Mouse (Mus musculus) thymus, adult 18-20 months (tissue): ENCODE results near the gene Grik3.

Experiments
- DNase-seq, 2 experiments: peaks; one replicate each; pipeline ENCODE4 v3.0.0; 2022; ENCODE audit warnings: mixed read lengths in 2 of 2

Gene Grik3

DNA sequence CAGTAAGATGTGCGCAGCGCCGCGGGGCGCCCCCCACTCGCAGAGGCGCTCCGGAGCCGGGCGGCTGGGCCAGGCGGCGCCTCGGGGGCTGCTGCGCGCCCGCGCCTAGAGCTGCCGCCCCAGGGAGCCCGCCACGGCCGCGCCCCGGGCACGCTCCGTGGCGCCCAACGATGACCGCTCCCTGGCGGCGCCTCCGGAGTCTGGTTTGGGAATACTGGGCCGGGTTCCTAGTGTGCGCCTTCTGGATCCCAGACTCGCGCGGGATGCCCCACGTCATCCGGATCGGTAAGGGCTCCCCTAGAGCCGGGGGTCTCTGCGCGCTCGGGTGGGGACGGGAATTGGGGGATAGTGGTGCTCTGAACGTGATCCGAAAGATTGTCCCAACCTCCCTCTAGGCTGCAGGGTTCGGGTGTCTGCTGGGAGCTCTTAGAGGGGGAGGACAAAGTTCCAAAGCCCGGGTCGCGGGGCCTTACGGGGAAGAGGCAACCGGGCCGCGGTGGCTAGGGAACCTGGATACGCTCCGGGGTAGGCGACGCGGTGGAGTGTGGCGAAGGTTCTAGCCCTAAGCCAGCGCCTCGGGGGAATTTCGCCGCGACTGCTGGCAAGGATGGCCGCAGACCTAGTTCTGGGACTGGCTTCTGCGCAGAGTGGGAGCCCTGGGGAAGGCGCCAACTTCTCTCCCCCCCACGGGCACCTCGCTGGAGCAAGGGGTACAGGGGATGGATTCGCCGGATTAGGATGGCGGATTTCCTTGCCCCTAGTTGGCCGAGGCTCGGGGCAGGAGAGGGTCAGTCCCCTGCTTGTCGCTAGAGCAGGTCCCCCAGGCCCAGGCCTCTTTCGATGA lies at the start of gene Grik3:
Gene Grik3 (plus strand): TSS at position 40 of the 844 bp plus-strand sequence.
- no peak for DNase-seq

GRCm38 (mm10) chr4:125441821-125442220 lies 48.7 kb upstream of the Grik3 start:
- no peak for DNase-seq

DNA sequence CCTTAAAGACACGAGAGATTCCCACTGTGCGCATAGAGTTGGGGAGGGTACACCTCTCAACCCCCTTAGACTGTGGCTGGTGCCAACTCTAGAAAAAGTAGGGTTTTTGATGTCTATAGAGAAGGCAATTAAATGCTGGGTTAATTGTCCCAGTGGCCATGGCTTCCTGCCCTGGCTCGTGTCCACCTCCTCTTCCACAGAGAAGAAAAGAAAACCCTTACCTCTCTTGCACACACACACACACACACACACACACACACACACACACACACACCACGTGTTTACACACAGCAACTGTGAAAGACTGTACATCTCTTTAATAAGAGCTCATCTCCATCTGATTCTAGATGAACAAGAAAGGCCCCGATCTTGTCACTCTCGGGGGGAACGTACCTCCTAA lies 46.1 kb upstream of the Grik3 start:
- DNase-seq: no peak

DNA sequence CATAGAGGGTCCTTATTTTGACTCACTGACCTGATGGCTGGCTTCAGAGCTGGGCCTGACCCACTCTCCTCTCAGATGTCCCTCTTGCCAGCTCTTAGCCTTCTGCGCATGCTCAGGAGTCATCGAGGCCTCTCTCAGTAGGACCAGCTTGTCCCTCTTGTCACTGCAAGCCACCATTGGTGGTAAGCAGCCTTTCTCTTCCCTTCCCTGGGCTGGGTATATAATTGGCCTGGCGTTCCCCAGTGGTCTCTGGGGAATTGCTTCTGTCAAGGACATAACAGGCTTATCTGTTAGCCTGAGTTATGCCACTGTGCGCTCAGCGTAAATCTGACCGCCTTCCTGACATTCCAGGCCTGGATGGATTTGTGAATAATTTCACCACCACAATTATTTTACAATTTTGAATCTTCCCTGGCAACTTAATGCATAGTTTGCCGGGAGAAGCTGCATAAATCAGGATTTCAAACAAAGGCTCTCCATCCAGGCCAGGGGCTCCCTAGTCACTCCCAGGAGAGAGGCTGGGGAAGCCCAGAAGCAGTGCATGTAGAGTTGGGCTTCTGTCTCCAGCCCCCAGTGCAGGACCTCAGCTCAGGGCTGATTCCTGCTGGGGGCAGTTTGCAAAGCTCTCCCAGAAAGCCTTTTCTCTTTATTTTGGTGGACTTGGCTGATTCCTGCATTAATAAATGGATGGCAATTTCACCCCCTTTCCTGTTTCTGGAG lies 39.7 kb upstream of the Grik3 start:
- DNase-seq: no peak

- no peak for DNase-seq
Observed at GRCm38 (mm10) chr4:125451821-125452220, 38.7 kb upstream of the Grik3 start.

DNA sequence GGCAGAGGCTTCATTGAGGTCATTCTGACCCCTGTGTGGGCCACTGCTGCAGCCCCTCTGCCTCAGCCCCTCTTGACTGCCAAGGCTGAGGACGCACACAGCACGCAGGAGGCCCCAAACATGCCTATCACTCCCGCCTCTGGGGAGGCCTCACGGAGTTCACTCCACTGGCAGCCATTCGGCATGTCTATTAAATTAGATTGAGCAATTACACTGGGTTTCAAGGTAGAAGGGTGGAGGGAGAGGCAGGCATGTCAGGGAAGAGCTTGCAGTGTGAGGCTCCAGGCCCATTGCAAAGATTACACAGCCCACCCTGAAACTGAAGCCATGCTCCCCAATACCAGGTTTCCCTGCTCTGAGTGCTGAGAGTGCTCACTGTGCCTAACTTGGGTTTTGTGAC lies 34.0 kb upstream of the Grik3 start:
- no peak for DNase-seq

DNA sequence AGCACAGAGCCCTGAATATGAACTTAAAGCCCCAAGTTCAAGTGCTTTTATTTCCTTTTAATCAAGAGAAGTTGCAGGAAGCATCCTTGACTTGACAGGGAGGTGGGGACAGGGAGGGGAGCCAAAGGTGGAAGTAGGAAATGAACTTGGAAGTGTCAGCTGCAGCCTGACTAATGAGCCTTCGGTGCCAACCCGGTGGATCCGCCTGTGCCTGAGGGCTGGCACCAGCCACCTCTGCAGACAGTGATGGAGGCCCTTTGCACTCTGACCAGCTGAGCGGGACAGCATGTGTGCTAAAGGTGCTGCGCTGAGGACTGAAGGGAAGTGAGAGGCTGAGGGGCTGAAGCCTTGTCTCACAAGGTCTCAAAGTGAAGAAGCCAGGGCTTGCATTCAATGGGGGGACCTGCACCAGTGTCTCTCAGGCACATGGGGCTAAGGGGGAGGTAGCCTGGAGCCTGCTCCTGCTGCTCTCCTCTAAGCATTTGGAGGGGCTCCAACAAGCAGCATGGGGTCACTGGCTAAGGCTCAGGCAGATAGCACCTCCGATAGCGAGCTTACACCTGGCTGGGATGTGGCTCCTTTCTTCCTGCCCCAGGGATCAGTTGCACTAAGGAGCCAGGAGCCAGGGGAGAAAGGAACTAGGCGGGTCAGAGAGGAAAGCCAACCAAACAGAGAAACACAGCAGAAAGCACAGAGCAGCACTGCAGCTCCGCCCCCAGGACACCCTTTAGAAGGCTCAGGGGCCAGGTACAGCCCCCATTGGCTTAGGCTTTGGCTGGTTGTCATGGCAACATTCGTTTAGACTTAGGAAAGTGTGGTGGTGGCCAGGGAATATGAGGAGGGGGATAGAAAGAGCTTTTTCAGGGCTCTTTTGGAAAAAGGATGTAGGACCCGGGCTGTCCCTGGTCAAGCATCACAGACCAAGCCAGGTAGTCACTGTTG lies 33.1 kb upstream of the Grik3 start:
- DNase-seq: no peak

- DNase-seq: no peak
Observed at GRCm38 (mm10) chr4:125459791-125460190, 30.7 kb upstream of the Grik3 start.

DNA sequence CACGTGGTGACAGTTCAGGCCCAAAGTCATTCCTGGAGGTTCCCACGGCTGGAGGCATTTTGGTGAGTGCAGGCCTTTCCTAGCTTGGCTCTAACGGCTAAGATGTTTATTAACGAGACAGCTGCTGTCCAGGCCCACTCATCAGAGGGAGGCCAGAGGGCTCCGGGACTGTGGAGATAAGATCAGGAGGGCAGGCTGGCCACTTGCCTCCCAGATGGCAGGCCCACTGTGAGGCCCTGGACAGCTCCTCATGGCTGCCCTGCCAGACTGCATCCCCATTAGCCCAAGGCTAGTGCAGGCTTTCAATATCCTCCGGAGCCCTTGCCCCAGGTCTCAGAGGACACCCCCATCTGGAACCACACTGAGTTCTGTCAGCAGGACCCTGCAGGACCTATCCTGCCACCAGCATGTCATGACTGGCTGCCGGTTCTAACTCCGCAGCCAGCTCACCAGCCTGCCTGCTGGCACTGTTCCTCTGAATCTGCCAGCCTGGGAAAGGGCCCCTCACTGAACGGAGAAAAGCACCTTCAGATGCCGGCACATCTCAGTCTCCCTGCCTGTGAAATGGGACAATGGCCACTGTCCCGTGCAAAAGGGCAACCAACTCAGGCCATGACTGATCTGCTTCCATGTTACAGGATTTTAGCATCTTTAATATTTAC lies 20.7 kb upstream of the Grik3 start:
- DNase-seq: no peak

GRCm38 (mm10) chr4:125474903-125475302 lies 15.6 kb upstream of the Grik3 start:
- DNase-seq: no peak

DNA sequence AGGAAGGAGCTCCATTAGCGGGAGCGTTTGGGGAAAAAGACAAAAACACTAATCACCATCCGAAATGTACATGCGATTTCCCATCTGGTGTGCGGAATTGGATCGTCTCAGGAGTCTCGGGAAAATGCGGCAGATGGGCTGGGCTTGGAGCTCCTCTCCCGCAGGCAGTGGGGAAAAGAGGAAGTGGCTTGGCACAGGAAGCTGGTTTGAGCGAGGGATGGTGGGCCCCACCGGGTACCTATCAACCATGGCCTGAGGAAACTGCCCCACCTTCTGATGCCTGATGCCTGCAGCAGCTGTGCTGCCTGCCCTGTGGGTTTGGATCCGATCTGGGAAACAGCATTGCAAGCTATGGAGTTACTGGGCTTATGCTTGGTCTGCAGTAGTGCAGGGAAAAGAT lies 12.4 kb upstream of the Grik3 start:
- no peak for DNase-seq

- no peak for DNase-seq
Observed at GRCm38 (mm10) chr4:125481256-125481655, 9.2 kb upstream of the Grik3 start.

- DNase-seq: no peak
Observed at GRCm38 (mm10) chr4:125484131-125484530, 6.4 kb upstream of the Grik3 start.

DNA sequence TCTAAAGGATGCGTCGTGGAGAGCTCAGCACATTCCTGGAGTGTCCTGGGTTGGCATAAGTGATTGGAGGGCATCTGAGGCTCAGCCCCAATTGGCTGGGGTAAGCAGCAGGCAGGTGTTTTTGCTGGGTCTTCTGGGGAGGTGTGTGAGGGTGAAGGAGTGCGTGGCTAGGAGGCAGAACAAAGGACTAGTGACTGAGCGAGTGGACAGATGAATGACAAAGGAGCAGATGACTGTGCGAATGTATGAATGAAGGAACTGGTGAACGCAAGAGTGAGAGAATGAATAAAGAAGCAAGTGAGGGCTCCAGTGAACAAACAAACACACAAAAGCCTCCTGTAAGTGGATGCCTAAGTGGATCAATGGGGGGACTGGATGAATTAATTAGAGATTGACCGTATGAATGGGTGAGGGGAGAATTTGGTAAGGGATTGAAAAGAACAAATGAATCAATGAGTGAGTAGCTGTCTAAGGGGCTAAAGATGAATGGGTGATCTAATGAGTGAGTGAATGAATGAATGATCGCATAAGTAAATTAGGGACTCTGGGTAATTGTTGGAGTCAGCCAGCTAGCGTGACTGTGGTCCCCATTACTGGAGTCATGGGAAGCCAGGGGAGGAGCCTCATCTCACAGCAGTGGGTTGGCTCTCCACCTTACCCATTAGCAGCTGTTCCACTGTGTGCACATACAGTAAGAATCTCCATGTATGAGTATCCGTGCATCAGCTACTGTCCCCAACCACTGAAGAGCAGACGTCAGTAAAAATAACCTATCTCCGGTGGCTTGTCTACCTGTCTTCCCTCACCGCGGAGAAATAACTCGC lies 4.9 kb upstream of the Grik3 start:
- no peak for DNase-seq

GRCm38 (mm10) chr4:125486616-125487015 lies 3.9 kb upstream of the Grik3 start:
- no peak for DNase-seq

DNA sequence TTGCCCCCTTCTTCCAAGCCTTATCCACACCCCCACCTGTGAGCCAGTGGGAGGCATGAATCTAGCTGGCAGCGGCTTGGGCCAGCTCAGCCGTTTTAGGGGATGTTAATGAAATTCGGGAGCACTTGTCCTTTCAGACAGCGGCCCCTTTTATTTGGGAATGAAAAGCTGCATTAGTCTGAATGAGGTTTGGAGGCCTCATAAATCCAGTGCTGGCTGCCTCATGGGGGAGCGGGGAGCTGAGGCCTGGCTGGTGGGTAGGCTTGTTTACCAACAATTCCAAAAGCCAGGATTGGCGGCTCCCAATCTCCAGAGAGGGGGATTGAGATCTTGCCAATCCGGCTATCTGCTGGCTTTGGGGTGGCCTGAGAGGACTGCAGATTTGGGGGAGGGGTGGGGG lies 3.5 kb upstream of the Grik3 start:
- no peak for DNase-seq

DNA sequence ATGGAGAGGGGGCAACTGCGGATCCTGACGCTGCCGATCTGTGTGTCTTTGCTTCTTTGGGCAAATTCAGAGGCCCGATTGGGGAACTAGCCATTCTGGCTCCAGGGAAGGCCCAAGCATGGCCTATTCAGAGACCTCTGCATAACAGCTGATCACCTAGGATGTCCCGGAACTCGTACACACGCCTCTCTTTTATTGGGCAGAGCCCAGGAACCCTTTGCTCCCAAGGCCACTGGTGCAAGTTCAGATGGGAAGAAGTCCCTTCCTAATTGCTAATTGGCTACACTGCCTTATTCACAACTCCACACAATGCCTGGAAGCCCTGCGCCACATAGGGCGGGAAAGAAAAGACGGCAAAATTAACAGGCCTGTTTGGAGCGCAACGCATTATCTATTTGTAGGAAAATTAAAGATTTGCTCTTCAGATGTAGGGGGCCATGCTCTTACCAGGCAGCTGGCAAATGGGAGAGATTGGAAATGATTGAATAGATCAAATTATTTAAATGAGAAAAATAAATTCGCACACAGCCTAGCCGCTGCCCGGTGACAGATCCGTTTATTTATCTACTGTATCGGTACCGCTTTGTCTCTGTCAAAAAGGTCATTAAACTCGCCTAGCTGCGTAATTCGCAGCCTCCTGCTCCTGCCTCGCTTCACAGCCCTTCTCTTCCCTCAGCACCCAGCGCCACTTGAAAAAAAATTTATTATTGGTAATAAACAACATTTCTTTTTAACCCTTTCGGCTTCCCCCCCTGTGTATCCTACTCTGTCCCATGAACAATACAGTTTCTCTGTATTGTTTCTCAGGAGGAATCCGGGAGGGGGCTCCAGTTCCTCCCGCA lies 1.5 kb upstream of the Grik3 start:
- no peak for DNase-seq

GRCm38 (mm10) chr4:125489901-125490590 lies 454 bp upstream of the Grik3 start:
- DNase-seq: no peak

DNA sequence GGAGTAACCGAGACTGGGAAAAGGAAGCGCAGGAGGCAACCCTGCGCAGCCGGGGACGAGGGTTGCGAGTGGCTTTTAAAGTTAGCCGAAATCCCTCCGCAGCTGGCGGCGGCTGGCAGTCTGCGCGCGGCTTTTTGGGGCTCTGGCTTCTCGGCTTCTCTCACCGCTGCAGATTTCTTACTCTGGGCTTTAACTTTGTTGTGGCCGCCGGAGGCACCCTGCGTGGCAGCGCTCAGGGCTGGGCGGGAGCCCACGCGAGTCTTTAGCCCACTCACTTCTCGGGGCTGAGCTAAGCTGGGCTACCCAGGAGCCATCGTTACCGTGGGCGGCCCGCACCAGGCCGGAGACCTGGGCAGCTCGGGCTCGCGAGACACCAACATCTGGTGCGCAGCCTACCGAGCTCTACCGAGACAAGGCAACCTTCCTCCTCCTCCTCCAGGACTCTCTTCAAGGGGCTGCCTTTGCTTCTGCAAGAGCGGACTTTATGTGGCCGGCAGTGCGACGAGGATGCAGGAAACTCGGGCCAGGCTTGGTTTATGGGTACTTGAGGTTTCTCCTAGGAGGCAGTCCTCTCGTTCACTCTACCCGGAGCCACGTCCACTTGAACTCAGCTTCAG lies 1.1 kb downstream of the Grik3 start:
- no peak for DNase-seq

- DNase-seq: no peak
Observed at GRCm38 (mm10) chr4:125492122-125492505, 1.6 kb downstream of the Grik3 start.
